Mouse (Mus musculus) forebrain, embryonic 12.5 days (tissue): ENCODE data around the gene Gm8369. TPM values are rescaled to one million over a fixed set of nuclear protein-coding genes. Genes with fewer than 3 reads are reported as not detected.

Experiments used
- polyA plus RNA-seq: library from polyadenylated mRNA; unstranded; fragments of >200 nt; fragmentation: Nextera tagmentation; extraction: Ambion mirVana; gene quantifications from 2 replicates; pipeline ENCODE4 v1.2.1, GENCODE M21; 2016

The Gm8369 gene
- polyA plus RNA-seq, 1 experiment from 2014 or later, result not detected

Other genes with a start within 250 kb of the Gm8369 start
- not detected in 2 replicates for gene Ms4a1, start 219.7 kb upstream of the Gm8369 start, polyA plus RNA-seq
- not detected in 2 replicates for gene Ms4a5, start 202.1 kb upstream of the Gm8369 start, polyA plus RNA-seq
- gene Ms4a14, start 171.5 kb upstream of the Gm8369 start, polyA plus RNA-seq, result not detected in 2 replicates
- gene Ms4a7, start 149.8 kb upstream of the Gm8369 start, polyA plus RNA-seq, result 1.5 and 1.9 TPM in 2 replicates
- gene Ms4a4a, start 110.4 kb upstream of the Gm8369 start, polyA plus RNA-seq, result 1.4 and 2.4 TPM in 2 replicates
- gene Ms4a4c, start 81.2 kb upstream of the Gm8369 start, polyA plus RNA-seq, result not detected in 2 replicates
- gene Ms4a4b, start 42.4 kb upstream of the Gm8369 start, polyA plus RNA-seq, result not detected in 2 replicates
- gene Ms4a6c, start 16.6 kb upstream of the Gm8369 start, polyA plus RNA-seq, result 1.6 and 1.8 TPM in 2 replicates
- gene Ms4a6b, start 30.6 kb downstream of the Gm8369 start, polyA plus RNA-seq, result 1.6 and 2.1 TPM in 2 replicates
- not detected in 2 replicates for gene Ms4a4d, start 50.9 kb downstream of the Gm8369 start, polyA plus RNA-seq
- gene Ms4a6d, start 118.9 kb downstream of the Gm8369 start, polyA plus RNA-seq, result 1.4 and 1.7 TPM in 2 replicates
- gene Ms4a2, start 137.8 kb downstream of the Gm8369 start, polyA plus RNA-seq, result not detected in 2 replicates
- gene Ms4a3, start 154.9 kb downstream of the Gm8369 start, polyA plus RNA-seq, result not detected in 2 replicates
- gene Oosp2, start 174.6 kb downstream of the Gm8369 start, polyA plus RNA-seq, result not detected in 2 replicates
- gene Oosp1, start 205.2 kb downstream of the Gm8369 start, polyA plus RNA-seq, result not detected in 2 replicates
- gene Oosp3, start 211.1 kb downstream of the Gm8369 start, polyA plus RNA-seq, result not detected in 2 replicates